Mouse (Mus musculus) kidney, embryonic 14.5 days (tissue): ENCODE measurements at regions not wholly inside any gene's neighbourhood (a gene's known extent, or its start where the extent isn't known, plus 50 kb on each side); places are given as distances from the start of the nearest gene placed in this dataset.

Source experiments
- ATAC-seq: fragments of 200-750 bp; cut with Nextera tagmentation; 2 replicates; pipeline ENCODE4 v1.8.0; 2017; ENCODE audit warnings: moderate number of reproducible peaks, mild to moderate bottlenecking, moderate TSS enrichment, moderate library complexity; ENCODE audit not compliant: low FRiP score, low TSS enrichment
- H3K27ac ChIP-seq: fragments of 300-500 bp; sonication (generic); 2 replicates; pipeline ENCODE4 v1.5.1; 2014; ENCODE audit warnings: low read depth, mild to moderate bottlenecking, low read length, moderate library complexity, mixed read lengths
- H3K27me3 ChIP-seq: fragments of 300-500 bp; sonication (generic); 2 replicates; pipeline ENCODE4 v1.6.1; 2014; ENCODE audit warnings: mild to moderate bottlenecking, low read length; ENCODE audit not compliant: control insufficient read depth, insufficient read depth
- H3K36me3 ChIP-seq: fragments of 300-500 bp; sonication (generic); 2 replicates; pipeline ENCODE4 v1.6.1; 2014; ENCODE audit warnings: low read length, mixed read lengths; ENCODE audit not compliant: control insufficient read depth, insufficient read depth
- H3K4me1 ChIP-seq: fragments of 300-500 bp; sonication (generic); 2 replicates; pipeline ENCODE4 v1.6.1; 2014; ENCODE audit warnings: low read length, mixed read lengths; ENCODE audit not compliant: control insufficient read depth, insufficient read depth
- H3K4me2 ChIP-seq: fragments of 300-500 bp; sonication (generic); replicated peaks from 2 replicates; pipeline ENCODE4 v1.6.1; 2014; ENCODE audit warnings: low read depth, mild to moderate bottlenecking, low read length
- H3K4me3 ChIP-seq: fragments of 300-500 bp; sonication (generic); 2 replicates; pipeline ENCODE4 v1.5.1; 2014; ENCODE audit warnings: mild to moderate bottlenecking, low read length
- H3K9ac ChIP-seq: fragments of 300-500 bp; sonication (generic); 2 replicates; pipeline ENCODE4 v1.6.1; 2014; ENCODE audit warnings: low read depth, mild to moderate bottlenecking, low read length, moderate library complexity
- H3K9me3 ChIP-seq: fragments of 300-500 bp; sonication (generic); 2 replicates; pipeline ENCODE4 v1.6.1; 2016; ENCODE audit warnings: low read length; ENCODE audit not compliant: control insufficient read depth
- WGBS: fragments of 180-500 bp; shearing (Covaris S2); extraction: QIAGEN DNeasy Blood & Tissue Kit; methylation state at CpG from one replicate; pipeline ENCODE4 v1.1.7; 2014; 5-methylcytosine and 5-hydroxymethylcytosine counted together

GRCm38 (mm10) chr5:141054991-141055390 lies 54.6 kb upstream of the Card11 start:
- H3K9ac ChIP-seq = no peak overlapping the region
- H3K36me3 ChIP-seq = no peaks in the 10 kb centered on the region
- H3K27ac ChIP-seq = no peak overlapping the region
- 90% methylated on average over 8 of the region's 8 CpGs for WGBS
- H3K4me3 ChIP-seq = no peak overlapping the region
- peaks cover 9% of the 10 kb centered on the region for H3K9me3 ChIP-seq
- H3K27me3 ChIP-seq = no peaks in the 10 kb centered on the region
- no peak overlapping the region for H3K4me2 ChIP-seq
- ATAC-seq = no peak
- no peaks in the 10 kb centered on the region for H3K4me1 ChIP-seq

- no peaks in the 10 kb centered on the region for H3K36me3 ChIP-seq
- H3K4me1 ChIP-seq = no peaks in the 10 kb centered on the region
- no peak for ATAC-seq
- H3K4me2 ChIP-seq = no peak overlapping the region
- WGBS = 77% methylated on average over 10 of the region's 10 CpGs
- peaks cover 9% of the 10 kb centered on the region for H3K9me3 ChIP-seq
- H3K27ac ChIP-seq = no peak overlapping the region
- no peaks in the 10 kb centered on the region for H3K27me3 ChIP-seq
- H3K4me3 ChIP-seq = no peak overlapping the region
- H3K9ac ChIP-seq = no peak overlapping the region
These were observed 55.4 kb upstream of the Card11 start for GRCm38 (mm10) chr5:141055596-141056343.

- Histone ChIP-seq H3K4me3 (no peak overlapping the region), H3K4me1 (no peaks in the 10 kb centered on the region), H3K36me3 (no peaks in the 10 kb centered on the region), H3K27ac (no peak overlapping the region), H3K27me3 (no peaks in the 10 kb centered on the region), H3K9ac (no peak overlapping the region), H3K9me3 (no peaks in the 10 kb centered on the region), H3K4me2 (no peak overlapping the region)
- 59% methylated on average over 7 of the region's 7 CpGs for WGBS
- no peak for ATAC-seq
These were observed 57.8 kb upstream of the Card11 start for GRCm38 (mm10) chr5:141058141-141058540.

DNA sequence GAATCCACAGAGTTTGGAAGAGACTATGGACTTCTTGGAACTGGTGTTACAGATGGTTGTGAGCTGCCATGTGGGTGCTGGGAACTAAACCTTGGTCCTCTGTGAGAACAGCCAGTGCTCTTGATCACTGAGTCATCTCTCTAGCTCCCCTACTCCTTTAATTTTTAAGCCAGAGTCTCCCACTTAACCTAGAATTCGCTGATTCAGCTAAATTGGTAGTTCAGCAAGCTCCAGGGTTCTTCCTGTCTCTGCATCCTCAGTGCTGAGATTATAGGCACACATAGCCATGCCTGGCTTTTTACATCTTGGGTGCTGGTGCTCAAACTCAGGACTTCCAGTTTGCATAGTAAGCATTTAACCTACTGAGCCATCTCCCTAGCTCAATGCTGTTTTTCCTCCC lies 58.5 kb upstream of the Card11 start:
- H3K36me3 ChIP-seq = no peaks in the 10 kb centered on the region
- H3K27ac ChIP-seq = no peak overlapping the region
- no peaks in the 10 kb centered on the region for H3K9me3 ChIP-seq
- 79% methylated on average over 1 of the region's 1 CpGs for WGBS
- H3K4me3 ChIP-seq = no peak overlapping the region
- no peaks in the 10 kb centered on the region for H3K27me3 ChIP-seq
- ATAC-seq = no peak
- no peaks in the 10 kb centered on the region for H3K4me1 ChIP-seq
- H3K4me2 ChIP-seq = no peak overlapping the region
- H3K9ac ChIP-seq = no peak overlapping the region

DNA sequence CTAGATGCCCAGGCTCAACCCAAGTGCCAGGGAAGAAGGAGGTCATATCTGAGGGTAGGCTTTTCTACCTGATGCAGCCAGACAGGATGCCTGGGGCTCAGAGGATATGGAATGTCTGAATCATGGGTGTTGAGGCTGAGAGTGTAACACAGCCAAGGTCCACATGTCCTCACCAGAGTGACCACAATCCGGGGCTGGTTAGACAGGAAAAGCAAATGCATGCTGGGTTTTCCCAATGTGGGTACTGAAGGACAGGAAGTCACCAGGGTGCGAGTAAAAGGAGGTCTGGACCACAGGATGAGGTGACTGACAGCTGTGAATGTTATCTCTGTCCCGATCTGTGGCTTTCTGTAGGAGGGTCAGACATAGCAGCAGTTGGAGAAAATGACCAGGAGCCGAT lies 61.8 kb upstream of the Card11 start:
- ATAC-seq = no peak
- no peaks in the 10 kb centered on the region for H3K36me3 ChIP-seq
- WGBS = 74% methylated on average over 4 of the region's 4 CpGs

DNA sequence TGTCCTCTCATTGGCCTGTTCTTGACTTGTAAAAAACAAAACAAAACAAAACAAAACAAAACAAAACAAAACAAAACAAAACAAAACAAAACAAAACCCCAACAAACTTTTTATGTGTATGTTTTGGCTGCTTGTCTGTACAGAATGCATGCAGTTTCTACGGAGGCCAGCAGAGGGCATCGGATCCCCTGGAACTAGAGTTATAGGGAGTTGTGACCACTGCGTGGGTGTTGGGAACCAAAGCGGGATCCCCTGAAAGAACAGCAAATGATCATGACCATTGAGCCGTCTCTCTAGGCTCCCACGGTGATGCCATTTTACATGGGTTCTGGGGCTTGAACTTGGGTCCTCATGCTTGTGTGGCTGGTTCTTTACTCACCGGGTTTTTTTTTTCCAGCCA lies 67.2 kb upstream of the Card11 start:
- Histone ChIP-seq H3K4me2 (no peak overlapping the region), H3K27me3 (no peaks in the 10 kb centered on the region), H3K4me1 (no peaks in the 10 kb centered on the region), H3K4me3 (no peak overlapping the region), H3K9ac (no peak overlapping the region), H3K9me3 (no peaks in the 10 kb centered on the region), H3K36me3 (no peaks in the 10 kb centered on the region), H3K27ac (no peak overlapping the region)
- ATAC-seq = no peak
- WGBS = 92% methylated on average over 7 of the region's 7 CpGs

More for the DNA sequence above, 61.8 kb upstream of the Card11 start:
- no peak overlapping the region for H3K27ac ChIP-seq
- no peak overlapping the region for H3K9ac ChIP-seq
- no peak overlapping the region for H3K4me2 ChIP-seq
- no peak overlapping the region for H3K4me3 ChIP-seq
- H3K27me3 ChIP-seq = no peaks in the 10 kb centered on the region
- no peaks in the 10 kb centered on the region for H3K4me1 ChIP-seq
- H3K9me3 ChIP-seq = no peaks in the 10 kb centered on the region

- WGBS = 87% methylated on average over 3 of the region's 3 CpGs
- ATAC-seq = no peak
- no peaks in the 10 kb centered on the region for H3K27me3 ChIP-seq
- H3K4me1 ChIP-seq = 0 out of 2 replicates have a peak, but pooled peaks cover 2% of the 10 kb centered on the region
- no peak overlapping the region for H3K4me2 ChIP-seq
- H3K27ac ChIP-seq = no peak overlapping the region
- no peaks in the 10 kb centered on the region for H3K36me3 ChIP-seq
- no peaks in the 10 kb centered on the region for H3K9me3 ChIP-seq
- H3K4me3 ChIP-seq = no peak overlapping the region
- H3K9ac ChIP-seq = no peak overlapping the region
These were observed 74.1 kb upstream of the Card11 start for GRCm38 (mm10) chr5:141074457-141074856.

- Histone ChIP-seq H3K4me1 (0 out of 2 replicates have a peak, but pooled peaks cover 2% of the 10 kb centered on the region), H3K27ac (no peak overlapping the region), H3K9ac (no peak overlapping the region), H3K9me3 (no peaks in the 10 kb centered on the region), H3K4me3 (no peak overlapping the region), H3K36me3 (no peaks in the 10 kb centered on the region), H3K27me3 (no peaks in the 10 kb centered on the region), H3K4me2 (no peak overlapping the region)
- ATAC-seq = no peak
- whole genome bisulfite sequencing = 63% methylated on average over 7 of the region's 7 CpGs
These were observed 75.8 kb upstream of the Card11 start for GRCm38 (mm10) chr5:141076158-141076557.

DNA sequence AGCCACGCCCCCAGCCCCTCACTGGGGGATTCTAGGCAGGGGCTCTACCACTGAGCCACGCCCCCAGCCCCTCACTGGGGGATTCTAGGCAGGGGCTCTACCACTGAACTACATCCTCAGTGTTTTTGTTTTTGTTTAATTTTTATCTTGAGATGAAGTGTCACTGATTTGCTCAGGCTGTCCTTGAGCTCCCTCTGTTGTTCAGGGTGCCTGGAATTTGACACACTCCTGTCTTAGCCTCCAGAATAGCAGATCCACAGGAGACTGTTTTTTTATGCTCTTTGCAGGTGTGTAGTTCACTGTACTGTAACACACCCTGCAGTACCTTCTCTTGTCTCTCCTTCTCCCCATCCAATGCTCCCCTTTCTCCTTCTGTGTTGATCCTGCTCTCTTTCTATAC lies 76.6 kb upstream of the Card11 start:
- no peak for ATAC-seq
- Histone ChIP-seq H3K4me2 (no peak overlapping the region), H3K4me1 (0 out of 2 replicates have a peak, but pooled peaks cover 2% of the 10 kb centered on the region), H3K9ac (no peak overlapping the region), H3K36me3 (no peaks in the 10 kb centered on the region), H3K9me3 (no peaks in the 10 kb centered on the region), H3K4me3 (no peak overlapping the region), H3K27ac (no peak overlapping the region), H3K27me3 (no peaks in the 10 kb centered on the region)
- WGBS = 93% methylated on average over 2 of the region's 2 CpGs
